In genomic region chr7:73745903-73746302, GRCm38 (mm10) we compare ENCODE assay signal across 9 mouse cellular contexts. TPM values are rescaled to one million over a fixed set of nuclear protein-coding genes. Genes with fewer than 3 reads are reported as not detected.
DNase-seq lines count a peak whose midpoint lies in the region; ATAC-seq lines count a peak whose summit lies in the region.
"Had no signal": no experiment of that assay in that cellular context is flagged by ENCODE, and none has a peak within 500 bp of the region (broad histone marks: within the 10 kb centered on the region; RNA-seq: fewer than 3 reads in every experiment).

No protein-coding gene starts in this region.

- ATAC-seq in limb, embryonic 13.5 days (ENCODE audit: low FRiP score, low read depth), result peak; percentile 45; the same call in 1 of the 2 replicates
- ATAC-seq in heart, embryonic 16.5 days (replicated peaks; ENCODE audit: extremely low read depth, insufficient read depth, low FRiP score), result no peak
- ATAC-seq in stomach, embryonic 16.5 days (ENCODE audit: insufficient read depth, low FRiP score), result no peak

- H3K4me1 ChIP-seq in limb, embryonic 13.5 days, result peaks cover 50% of the 10 kb centered on the region
- H3K4me1 ChIP-seq in limb, embryonic 10.5 days, result peaks cover 15% of the 10 kb centered on the region
- H3K4me1 ChIP-seq in heart, embryonic 16.5 days (ENCODE audit: control insufficient read depth, insufficient read depth, low read length), result peaks cover 33% of the 10 kb centered on the region
- peaks cover 30% of the 10 kb centered on the region for H3K4me1 ChIP-seq in stomach, embryonic 16.5 days (ENCODE audit: control insufficient read depth, insufficient read depth, low read length)

- H3K27me3 ChIP-seq in limb, embryonic 13.5 days, result peaks cover 22% of the 10 kb centered on the region
- peaks cover 13% of the 10 kb centered on the region for H3K27me3 ChIP-seq in limb, embryonic 10.5 days (ENCODE audit: low read depth, poor library complexity, severe bottlenecking)
- H3K27me3 ChIP-seq in heart, embryonic 16.5 days (ENCODE audit: control insufficient read depth, insufficient read depth, low read length), result 0 out of 2 replicates have a peak, but pooled peaks cover 3% of the 10 kb centered on the region
- no peaks in the 10 kb centered on the region for H3K27me3 ChIP-seq in stomach, embryonic 16.5 days (ENCODE audit: control insufficient read depth, insufficient read depth, low read length)
- H3K27me3 ChIP-seq: hindbrain, embryonic 15.5 days had no signal

- no peak overlapping the region for H3K27ac ChIP-seq in limb, embryonic 13.5 days
- no peak overlapping the region for H3K27ac ChIP-seq in limb, embryonic 10.5 days
- H3K27ac ChIP-seq in heart, embryonic 16.5 days (ENCODE audit: low read length), result peak overlapping the region; percentile 54
- peak overlapping the region; percentile 2 for H3K27ac ChIP-seq in stomach, embryonic 16.5 days (ENCODE audit: low read length)
- H3K27ac ChIP-seq: hindbrain, embryonic 15.5 days had no signal

- H3K9ac ChIP-seq in limb, embryonic 13.5 days, result no peak overlapping the region
- 0 out of 2 replicates have a peak overlapping the region, but pooled peaks have one; percentile 14 for H3K9ac ChIP-seq in heart, embryonic 16.5 days (ENCODE audit: low read length)
- no peak overlapping the region for H3K9ac ChIP-seq in stomach, embryonic 16.5 days (ENCODE audit: low read length)
- H3K9ac ChIP-seq: hindbrain, embryonic 15.5 days had no signal

- WGBS in limb, embryonic 13.5 days, result 30% methylated on average over 5 of the region's 5 CpGs
- 80% methylated on average over 5 of the region's 5 CpGs for WGBS in limb, embryonic 10.5 days
- WGBS in heart, embryonic 16.5 days, result 38% methylated on average over 5 of the region's 5 CpGs
- 45% methylated on average over 5 of the region's 5 CpGs for WGBS in stomach, embryonic 16.5 days

- DNase-seq in limb, embryonic 10.5 days (ENCODE audit: low spot score), result no peak
- peak; percentile 81 to 85 for DNase-seq in kidney, postnatal 36 days
- no peak for DNase-seq in urinary bladder, postnatal 36 days (ENCODE audit: low spot score in 2 of 2)
- DNase-seq in testis, postnatal 10 days (ENCODE audit: low spot score), result no peak
- DNase-seq: cerebellum, postnatal 36 days had no signal

- H3K4me3 ChIP-seq in limb, embryonic 13.5 days, result no peak overlapping the region
- H3K4me3 ChIP-seq in limb, embryonic 10.5 days, result no peak overlapping the region
- no peak overlapping the region for H3K4me3 ChIP-seq in heart, embryonic 16.5 days (ENCODE audit: low read length)
- no peak overlapping the region for H3K4me3 ChIP-seq in stomach, embryonic 16.5 days (replicated peaks; ENCODE audit: low read length)
- H3K4me3 ChIP-seq: hindbrain, embryonic 15.5 days had no signal

- H3K9me3 ChIP-seq in limb, embryonic 13.5 days, result no peaks in the 10 kb centered on the region; the same call in 1 of the 2 replicates
- H3K9me3 ChIP-seq in limb, embryonic 10.5 days (replicated peaks), result no peaks in the 10 kb centered on the region
- H3K9me3 ChIP-seq in heart, embryonic 16.5 days (replicated peaks; ENCODE audit: control insufficient read depth, low read length), result no peaks in the 10 kb centered on the region
- H3K9me3 ChIP-seq in stomach, embryonic 16.5 days (replicated peaks; ENCODE audit: control insufficient read depth, low read length), result no peaks in the 10 kb centered on the region
- H3K9me3 ChIP-seq: hindbrain, embryonic 15.5 days had no signal

- no peak overlapping the region for H3K4me2 ChIP-seq in limb, embryonic 13.5 days (replicated peaks)
- no peak overlapping the region for H3K4me2 ChIP-seq in heart, embryonic 16.5 days (ENCODE audit: low read depth, low read length)
- H3K4me2 ChIP-seq in stomach, embryonic 16.5 days (ENCODE audit: low read depth, low read length), result no peak overlapping the region
- H3K4me2 ChIP-seq: hindbrain, embryonic 15.5 days had no signal

- H3K36me3 ChIP-seq in limb, embryonic 13.5 days, result no peaks in the 10 kb centered on the region
- no peaks in the 10 kb centered on the region for H3K36me3 ChIP-seq in limb, embryonic 10.5 days
- H3K36me3 ChIP-seq in heart, embryonic 16.5 days (ENCODE audit: control insufficient read depth, insufficient read depth), result no peaks in the 10 kb centered on the region
- no peaks in the 10 kb centered on the region for H3K36me3 ChIP-seq in stomach, embryonic 16.5 days (ENCODE audit: control insufficient read depth, insufficient read depth, low read length)
- H3K36me3 ChIP-seq: hindbrain, embryonic 15.5 days had no signal

RNA-seq across cellular contexts. Expression of gene Fam174b, which starts 5.8 kb away (rescaled TPM):
- 37.4 TPM in 2 replicates for polyA plus RNA-seq in limb, embryonic 13.5 days (2015; fragmentation: Nextera tagmentation; extraction: Ambion mirVana)
- 12.8 and 20.0 TPM in 2 replicates for polyA plus RNA-seq in limb, embryonic 10.5 days (2016; fragmentation: Nextera tagmentation; extraction: Ambion mirVana)
- polyA plus RNA-seq in heart, embryonic 16.5 days (2015; fragmentation: Nextera tagmentation; extraction: Ambion mirVana), result 63.0 and 64.3 TPM in 2 replicates
- polyA plus RNA-seq in stomach, embryonic 16.5 days (2015; fragmentation: Nextera tagmentation; extraction: Ambion mirVana), result 68.1 and 71.3 TPM in 2 replicates

Comparison
In these comparisons a context has a peak if more than half of its experiments do, and no peak if none do; other contexts are left out.
1. H3K27ac ChIP-seq: peak in heart, embryonic 16.5 days (single experiment) and stomach, embryonic 16.5 days (single experiment); none in limb, embryonic 13.5 days (single experiment) and limb, embryonic 10.5 days (single experiment).
2. DNase-seq: peak in kidney, postnatal 36 days (2 of 2); none in limb, embryonic 10.5 days (single experiment), urinary bladder, postnatal 36 days (0 of 2) and testis, postnatal 10 days (single experiment).